Mouse (Mus musculus): ENCODE measurements around the gene Plekha7. TPM values are rescaled to one million over a fixed set of nuclear protein-coding genes. Genes with fewer than 3 reads are reported as not detected.

Gene Plekha7
- polyA plus RNA-seq, 1 experiment, result not detected

GRCm38 (mm10) chr7:116298389-116298788, 9.8 kb downstream of the Plekha7 start:
- WGBS, result 77% methylated on average over 10 of the region's 10 CpGs

GRCm38 (mm10) chr7:116294961-116295360, 13.2 kb downstream of the Plekha7 start:
- Histone ChIP-seq H3K4me3 (ENCODE audit: insufficient read depth, low read depth, low read length) (no peak overlapping the region), H3K27ac (ENCODE audit: insufficient read depth, low read depth, low read length) (no peak overlapping the region), H3K4me1 (ENCODE audit: control insufficient read depth, insufficient read depth, low read length) (peaks cover 3% of the 10 kb centered on the region)
- WGBS, result 62% methylated on average over 3 of the region's 3 CpGs
- no peak for TF ChIP-seq CTCF (IDR thresholded peaks at IDR 0.05; ENCODE audit: insufficient read depth, low read depth, low read length)
- no peak for TF ChIP-seq POLR2A (IDR thresholded peaks at IDR 0.05; ENCODE audit: insufficient read depth, low read depth, low read length)

More at GRCm38 (mm10) chr7:116298389-116298788, 9.8 kb downstream of the Plekha7 start:
- H3K27ac ChIP-seq (ENCODE audit: insufficient read depth, low read depth, low read length), result no peak overlapping the region
- H3K4me3 ChIP-seq (ENCODE audit: insufficient read depth, low read depth, low read length), result no peak overlapping the region
- no peak for TF ChIP-seq POLR2A (IDR thresholded peaks at IDR 0.05; ENCODE audit: insufficient read depth, low read depth, low read length)
- TF ChIP-seq CTCF (IDR thresholded peaks at IDR 0.05; ENCODE audit: insufficient read depth, low read depth, low read length), result no peak
- H3K4me1 ChIP-seq (ENCODE audit: control insufficient read depth, insufficient read depth, low read length), result peaks cover 3% of the 10 kb centered on the region

- TF ChIP-seq CTCF (IDR thresholded peaks at IDR 0.05; ENCODE audit: insufficient read depth, low read depth, low read length), result no peak
- TF ChIP-seq POLR2A (IDR thresholded peaks at IDR 0.05; ENCODE audit: insufficient read depth, low read depth, low read length), result no peak
- WGBS, result 85% methylated on average over 5 of the region's 5 CpGs
- Histone ChIP-seq H3K4me1 (ENCODE audit: control insufficient read depth, insufficient read depth, low read length) (peaks cover 3% of the 10 kb centered on the region; the same call in 1 of the 2 replicates), H3K27ac (ENCODE audit: insufficient read depth, low read depth, low read length) (no peak overlapping the region), H3K4me3 (ENCODE audit: insufficient read depth, low read depth, low read length) (no peak overlapping the region)
Measured at GRCm38 (mm10) chr7:116292377-116292776, 15.8 kb downstream of the Plekha7 start.

GRCm38 (mm10) chr7:116290559-116290958, 17.6 kb downstream of the Plekha7 start:
- TF ChIP-seq CTCF (IDR thresholded peaks at IDR 0.05; ENCODE audit: insufficient read depth, low read depth, low read length) (no peak), POLR2A (IDR thresholded peaks at IDR 0.05; ENCODE audit: insufficient read depth, low read depth, low read length) (no peak)
- WGBS, result 80% methylated on average over 1 of the region's 1 CpGs
- peaks cover 3% of the 10 kb centered on the region; the same call in 1 of the 2 replicates for H3K4me1 ChIP-seq (ENCODE audit: control insufficient read depth, insufficient read depth, low read length)
- no peak overlapping the region for H3K4me3 ChIP-seq (ENCODE audit: insufficient read depth, low read depth, low read length)
- H3K27ac ChIP-seq (ENCODE audit: insufficient read depth, low read depth, low read length), result no peak overlapping the region

- 97% methylated on average over 3 of the region's 3 CpGs for WGBS
- Histone ChIP-seq H3K4me3 (ENCODE audit: insufficient read depth, low read depth, low read length) (no peak overlapping the region), H3K4me1 (ENCODE audit: control insufficient read depth, insufficient read depth, low read length) (no peaks in the 10 kb centered on the region), H3K27ac (ENCODE audit: insufficient read depth, low read depth, low read length) (no peak overlapping the region)
- no peak for TF ChIP-seq POLR2A (IDR thresholded peaks at IDR 0.05; ENCODE audit: insufficient read depth, low read depth, low read length)
- TF ChIP-seq CTCF (IDR thresholded peaks at IDR 0.05; ENCODE audit: insufficient read depth, low read depth, low read length), result no peak
Measured at GRCm38 (mm10) chr7:116288996-116289395, 19.2 kb downstream of the Plekha7 start.

- WGBS, result 92% methylated on average over 5 of the region's 5 CpGs
- no peak overlapping the region for H3K27ac ChIP-seq (ENCODE audit: insufficient read depth, low read depth, low read length)
- H3K4me3 ChIP-seq (ENCODE audit: insufficient read depth, low read depth, low read length), result no peak overlapping the region
- H3K4me1 ChIP-seq (ENCODE audit: control insufficient read depth, insufficient read depth, low read length), result 0 out of 2 replicates have a peak, but pooled peaks cover under 1% of the 10 kb centered on the region
- TF ChIP-seq CTCF (IDR thresholded peaks at IDR 0.05; ENCODE audit: insufficient read depth, low read depth, low read length), result no peak
- TF ChIP-seq POLR2A (IDR thresholded peaks at IDR 0.05; ENCODE audit: insufficient read depth, low read depth, low read length), result no peak
Measured at GRCm38 (mm10) chr7:116287959-116288358, 20.2 kb downstream of the Plekha7 start.

GRCm38 (mm10) chr7:116286611-116287355, 21.4 kb downstream of the Plekha7 start:
- TF ChIP-seq POLR2A (IDR thresholded peaks at IDR 0.05; ENCODE audit: insufficient read depth, low read depth, low read length), result no peak
- TF ChIP-seq CTCF (IDR thresholded peaks at IDR 0.05; ENCODE audit: insufficient read depth, low read depth, low read length), result no peak
- Histone ChIP-seq H3K27ac (ENCODE audit: insufficient read depth, low read depth, low read length) (no peak overlapping the region), H3K4me1 (ENCODE audit: control insufficient read depth, insufficient read depth, low read length) (peaks cover 5% of the 10 kb centered on the region; the same call in 1 of the 2 replicates), H3K4me3 (ENCODE audit: insufficient read depth, low read depth, low read length) (no peak overlapping the region)
- 72% methylated on average over 11 of the region's 11 CpGs for WGBS

GRCm38 (mm10) chr7:116286173-116286572, 22.0 kb downstream of the Plekha7 start:
- no peak overlapping the region for H3K27ac ChIP-seq (ENCODE audit: insufficient read depth, low read depth, low read length)
- 74% methylated on average over 12 of the region's 12 CpGs for WGBS
- TF ChIP-seq CTCF (IDR thresholded peaks at IDR 0.05; ENCODE audit: insufficient read depth, low read depth, low read length), result no peak
- TF ChIP-seq POLR2A (IDR thresholded peaks at IDR 0.05; ENCODE audit: insufficient read depth, low read depth, low read length), result no peak
- H3K4me3 ChIP-seq (ENCODE audit: insufficient read depth, low read depth, low read length), result no peak overlapping the region
- H3K4me1 ChIP-seq (ENCODE audit: control insufficient read depth, insufficient read depth, low read length), result peaks cover 5% of the 10 kb centered on the region; the same call in 1 of the 2 replicates

GRCm38 (mm10) chr7:116285216-116285615, 23.0 kb downstream of the Plekha7 start:
- 96% methylated on average over 1 of the region's 1 CpGs for WGBS

More at GRCm38 (mm10) chr7:116285216-116285615, 23.0 kb downstream of the Plekha7 start:
- Histone ChIP-seq H3K4me3 (ENCODE audit: insufficient read depth, low read depth, low read length) (no peak overlapping the region), H3K27ac (ENCODE audit: insufficient read depth, low read depth, low read length) (no peak overlapping the region), H3K4me1 (ENCODE audit: control insufficient read depth, insufficient read depth, low read length) (peaks cover 5% of the 10 kb centered on the region; the same call in 1 of the 2 replicates)
- no peak for TF ChIP-seq POLR2A (IDR thresholded peaks at IDR 0.05; ENCODE audit: insufficient read depth, low read depth, low read length)
- no peak for TF ChIP-seq CTCF (IDR thresholded peaks at IDR 0.05; ENCODE audit: insufficient read depth, low read depth, low read length)

Data from olfactory bulb, adult 2 months (tissue).